Mouse (Mus musculus) ovary, adult 18-20 months (tissue): ENCODE measurements at regions not wholly inside any gene's neighbourhood (a gene's known extent, or its start where the extent isn't known, plus 50 kb on each side); places are given as distances from the start of the nearest gene placed in this dataset.

Experiments used
- DNase-seq: peaks from one replicate; pipeline ENCODE4 v3.0.0; 2022; ENCODE audit warnings: low spot score, mixed read lengths

GRCm38 (mm10) chr7:136104021-136104420 lies 387.9 kb upstream of the Mki67 start:
- no peak for DNase-seq

GRCm38 (mm10) chr7:136112163-136112562 lies 396.0 kb upstream of the Mki67 start:
- no peak for DNase-seq

- no peak for DNase-seq
Observed at GRCm38 (mm10) chr7:136120930-136121329, 404.8 kb upstream of the Mki67 start.

GRCm38 (mm10) chr7:136121406-136121805 lies 405.2 kb upstream of the Mki67 start:
- DNase-seq, result no peak

GRCm38 (mm10) chr7:136124786-136125185 lies 408.6 kb upstream of the Mki67 start:
- DNase-seq, result no peak

- DNase-seq, result no peak
Observed at GRCm38 (mm10) chr7:136126393-136126792, 410.2 kb upstream of the Mki67 start.

GRCm38 (mm10) chr7:136127576-136127975 lies 411.4 kb upstream of the Mki67 start:
- no peak for DNase-seq

- no peak for DNase-seq
Observed at GRCm38 (mm10) chr7:136129721-136130123, 413.6 kb upstream of the Mki67 start.

- no peak for DNase-seq
Observed at GRCm38 (mm10) chr7:136130666-136131239, 414.6 kb upstream of the Mki67 start.

GRCm38 (mm10) chr7:136132976-136133375 lies 416.8 kb upstream of the Mki67 start:
- no peak for DNase-seq

- DNase-seq, result no peak
Observed at GRCm38 (mm10) chr7:136136666-136137065, 420.5 kb upstream of the Mki67 start.

GRCm38 (mm10) chr7:136137341-136137740 lies 421.2 kb upstream of the Mki67 start:
- no peak for DNase-seq

- DNase-seq, result no peak
Observed at GRCm38 (mm10) chr7:136137831-136138602, 421.9 kb upstream of the Mki67 start.

GRCm38 (mm10) chr7:136142832-136143231 lies 426.7 kb upstream of the Mki67 start:
- no peak for DNase-seq

- no peak for DNase-seq
Observed at GRCm38 (mm10) chr7:136150196-136150595, 434.0 kb upstream of the Mki67 start.

- no peak for DNase-seq
Observed at GRCm38 (mm10) chr7:136151301-136151930, 435.3 kb upstream of the Mki67 start.

GRCm38 (mm10) chr7:136152470-136152869 lies 436.3 kb upstream of the Mki67 start:
- DNase-seq, result peak; percentile 32

- no peak for DNase-seq
Observed at GRCm38 (mm10) chr7:136153621-136154020, 437.5 kb upstream of the Mki67 start.

GRCm38 (mm10) chr7:136159136-136159535 lies 443.0 kb upstream of the Mki67 start:
- DNase-seq, result no peak

GRCm38 (mm10) chr7:136161526-136161925 lies 445.4 kb upstream of the Mki67 start:
- no peak for DNase-seq

- no peak for DNase-seq
Observed at GRCm38 (mm10) chr7:136164834-136165233, 448.7 kb upstream of the Mki67 start.

- no peak for DNase-seq
Observed at GRCm38 (mm10) chr7:136169261-136169660, 453.1 kb upstream of the Mki67 start.

- no peak for DNase-seq
Observed at GRCm38 (mm10) chr7:136176373-136176772, 460.2 kb upstream of the Mki67 start.
